Mouse (Mus musculus): Measurements from ENCODE around the gene Gm32742.
"Not testable (repeated sequence)": the region's sequence is repeated elsewhere in the genome, so short reads cannot be mapped to it uniquely, and the experiment has no call there.

Gm32742 gene

GRCm38 (mm10) chr9:51147294-51147693 is 18.0 kb downstream of the Gm32742 start:
- no peak for DNase-seq (ENCODE audit: low spot score)

- no peak for DNase-seq (ENCODE audit: low spot score)
These were observed 18.8 kb downstream of the Gm32742 start for GRCm38 (mm10) chr9:51146496-51146895.

GRCm38 (mm10) chr9:51144218-51144617 is 21.1 kb downstream of the Gm32742 start:
- DNase-seq (ENCODE audit: low spot score), result no peak

GRCm38 (mm10) chr9:51143437-51143836 is 21.9 kb downstream of the Gm32742 start:
- DNase-seq (ENCODE audit: low spot score), result no peak

- no peak for DNase-seq (ENCODE audit: low spot score)
These were observed 24.6 kb downstream of the Gm32742 start for GRCm38 (mm10) chr9:51140711-51141110.

- not testable (repeated sequence) for DNase-seq (ENCODE audit: low spot score)
These were observed 25.9 kb downstream of the Gm32742 start for GRCm38 (mm10) chr9:51139401-51139800.

GRCm38 (mm10) chr9:51138301-51138700 is 27.0 kb downstream of the Gm32742 start:
- DNase-seq (ENCODE audit: low spot score), result no peak

- no peak for DNase-seq (ENCODE audit: low spot score)
These were observed 27.5 kb downstream of the Gm32742 start for GRCm38 (mm10) chr9:51137836-51138235.

- no peak for DNase-seq (ENCODE audit: low spot score)
These were observed 27.9 kb downstream of the Gm32742 start for GRCm38 (mm10) chr9:51137432-51137831.

GRCm38 (mm10) chr9:51136985-51137384 is 28.3 kb downstream of the Gm32742 start:
- no peak for DNase-seq (ENCODE audit: low spot score)

GRCm38 (mm10) chr9:51114767-51115166 is 50.5 kb downstream of the Gm32742 start:
- DNase-seq (ENCODE audit: low spot score), result no peak

GRCm38 (mm10) chr9:51105751-51106150 is 59.6 kb downstream of the Gm32742 start:
- DNase-seq (ENCODE audit: low spot score), result no peak

GRCm38 (mm10) chr9:51103808-51104514 is 61.4 kb downstream of the Gm32742 start:
- DNase-seq (ENCODE audit: low spot score), result no peak

- peak; percentile 2 for DNase-seq (ENCODE audit: low spot score)
These were observed 62.1 kb downstream of the Gm32742 start for GRCm38 (mm10) chr9:51102963-51103807.

GRCm38 (mm10) chr9:51101756-51102425 is 63.4 kb downstream of the Gm32742 start, which contains the start of gene 4833427G06Rik:
TSS of gene 4833427G06Rik (minus strand) at chr9:51102078.
- no peak for DNase-seq (ENCODE audit: low spot score)

- DNase-seq (ENCODE audit: low spot score), result no peak
These were observed 69.0 kb downstream of the Gm32742 start for GRCm38 (mm10) chr9:51096306-51096705.

GRCm38 (mm10) chr9:51093697-51094096 is 71.6 kb downstream of the Gm32742 start:
- no peak for DNase-seq (ENCODE audit: low spot score)

- no peak for DNase-seq (ENCODE audit: low spot score)
These were observed 83.7 kb downstream of the Gm32742 start for GRCm38 (mm10) chr9:51081614-51082013.
